9 mouse cellular contexts compared by ENCODE assay signal in the genomic region with DNA sequence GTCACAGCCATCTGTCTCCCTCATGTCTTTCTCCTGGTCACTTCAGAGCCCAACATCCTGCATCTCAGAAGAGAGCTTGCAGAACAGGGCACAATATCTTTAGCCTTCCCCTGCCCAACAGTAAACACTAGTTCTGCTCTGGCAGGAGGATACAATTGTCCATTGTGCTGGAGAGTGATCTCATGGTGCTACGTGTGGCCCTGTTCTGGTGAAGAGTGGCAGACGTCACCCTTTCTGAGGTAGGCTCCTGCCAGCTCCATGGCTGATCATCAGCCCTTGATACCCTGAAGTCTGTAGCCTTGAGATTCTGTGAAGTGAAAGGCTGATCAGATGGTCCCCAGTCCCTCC. TPM values are rescaled to one million over a fixed set of nuclear protein-coding genes. Genes with fewer than 3 reads are reported as not detected.
DNase-seq lines count a peak whose midpoint lies in the region; ATAC-seq and TF ChIP-seq lines count a peak whose summit lies in the region.
"Had no signal": no experiment of that assay in that cellular context is flagged by ENCODE, and none has a peak within 500 bp of the region (broad histone marks: within the 10 kb centered on the region; RNA-seq: fewer than 3 reads in every experiment).

No protein-coding gene starts in this region.

- no peak overlapping the region for H3K4me3 ChIP-seq in layer of hippocampus, adult 2 months
- H3K4me3 ChIP-seq: forebrain, embryonic 15.5 days had no signal

- TF ChIP-seq CTCF in layer of hippocampus, adult 2 months (conservative IDR thresholded peaks at IDR 0.05), result no peak

- ATAC-seq in megakaryocyte progenitor cell, adult 5-6 weeks (replicated peaks; ENCODE audit: poor library complexity), result peak; percentile 18
- ATAC-seq: forebrain, embryonic 15.5 days had no signal

- no peak for DNase-seq in layer of hippocampus, adult 2 months (ENCODE audit: low spot score in 2 of 2)
- no peak for DNase-seq in layer of hippocampus, postnatal 25 days (ENCODE audit: extremely low spot score in 1 of 2, low spot score in 1 of 2)
- peak; percentile 82 for DNase-seq in brain, adult 2 months (ENCODE audit: low read depth, low spot score)
- DNase-seq in liver, result peak; percentile 53
- no peak for DNase-seq in kidney, adult 9 months
- no peak for DNase-seq in right cerebral cortex, postnatal 36 days (ENCODE audit: low spot score in 2 of 2)
- DNase-seq: cerebellum, adult 9-10 months had no signal

- H3K27ac ChIP-seq in layer of hippocampus, adult 2 months, result peak overlapping the region; percentile 71
- H3K27ac ChIP-seq: forebrain, embryonic 15.5 days had no signal

RNA-seq across cellular contexts. Expression of a gene that starts 4.4 kb away (rescaled TPM):
- total RNA-seq in layer of hippocampus, adult 2 months (2021), result 10 to 100 TPM; 25.8 to 29.0 TPM
- 10 to 100 TPM; 23.9 to 24.5 TPM for total RNA-seq in layer of hippocampus, postnatal 25 days (2021)
- 37.2 and 38.1 TPM in 2 replicates for total RNA-seq in megakaryocyte progenitor cell, adult 5-6 weeks (2015)
- total RNA-seq in megakaryocyte progenitor cell, adult 5-6 weeks (2017), result 33.7 and 34.6 TPM in 2 replicates

RNA-seq across cellular contexts. Expression of a gene that starts 52.4 kb away (rescaled TPM):
- 10 to 100 TPM; 20.5 to 21.7 TPM for total RNA-seq in layer of hippocampus, adult 2 months (2021)
- 10 to 100 TPM; 19.2 to 21.5 TPM for total RNA-seq in layer of hippocampus, postnatal 25 days (2021)
- total RNA-seq in megakaryocyte progenitor cell, adult 5-6 weeks (2015), result 64.1 and 67.6 TPM in 2 replicates
- 56.2 and 64.9 TPM in 2 replicates for total RNA-seq in megakaryocyte progenitor cell, adult 5-6 weeks (2017)

Comparison
In these comparisons a context has a peak if more than half of its experiments do, and no peak if none do; other contexts are left out.
1. DNase-seq: peak in brain, adult 2 months (single experiment) and liver (single experiment); none in layer of hippocampus, adult 2 months (0 of 2), layer of hippocampus, postnatal 25 days (0 of 2), kidney, adult 9 months (single experiment) and right cerebral cortex, postnatal 36 days (0 of 2).